Mouse (Mus musculus): ENCODE data around the gene Sipa1l3.

Gene Sipa1l3

DNA sequence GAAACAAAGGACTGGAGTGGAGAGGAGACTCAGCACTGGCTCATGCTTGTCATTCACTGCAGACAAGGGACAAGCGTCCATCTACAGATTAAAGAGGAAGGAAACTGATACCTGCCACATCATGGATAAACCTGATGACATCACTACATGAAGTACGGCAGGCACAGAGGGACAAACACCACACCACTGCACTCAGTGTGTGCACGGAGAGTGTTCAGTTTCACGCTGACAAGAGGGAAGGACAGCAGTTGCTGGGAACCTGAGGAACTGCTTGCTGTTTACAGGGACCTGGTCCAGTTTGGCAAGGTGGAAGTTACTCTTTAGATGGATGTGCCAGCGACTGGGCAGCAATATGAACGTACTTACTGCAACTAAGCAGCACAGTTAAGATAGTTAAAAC is 62.9 kb downstream of the Sipa1l3 start:
- Histone ChIP-seq H3K4me1 (replicated peaks; ENCODE audit: low read depth, low read length) (peaks cover 96% of the 10 kb centered on the region), H3K4me3 (replicated peaks; ENCODE audit: low read length) (peak overlapping the region; percentile 67), H3K36me3 (ENCODE audit: insufficient read depth, low read length) (peaks cover 7% of the 10 kb centered on the region), H3K27me3 (ENCODE audit: insufficient read depth, low read length) (no peaks in the 10 kb centered on the region), H3K9me3 (ENCODE audit: low read length) (no peaks in the 10 kb centered on the region)
- TF ChIP-seq POU5F1 (IDR thresholded peaks at IDR 0.05; ENCODE audit: borderline replicate concordance, low read length) = no peak
- TF ChIP-seq NANOG (IDR thresholded peaks at IDR 0.05; ENCODE audit: borderline replicate concordance, low read length) = no peak
- no peak for TF ChIP-seq CTCF (conservative IDR thresholded peaks at IDR 0.05; ENCODE audit: low read length)

DNA sequence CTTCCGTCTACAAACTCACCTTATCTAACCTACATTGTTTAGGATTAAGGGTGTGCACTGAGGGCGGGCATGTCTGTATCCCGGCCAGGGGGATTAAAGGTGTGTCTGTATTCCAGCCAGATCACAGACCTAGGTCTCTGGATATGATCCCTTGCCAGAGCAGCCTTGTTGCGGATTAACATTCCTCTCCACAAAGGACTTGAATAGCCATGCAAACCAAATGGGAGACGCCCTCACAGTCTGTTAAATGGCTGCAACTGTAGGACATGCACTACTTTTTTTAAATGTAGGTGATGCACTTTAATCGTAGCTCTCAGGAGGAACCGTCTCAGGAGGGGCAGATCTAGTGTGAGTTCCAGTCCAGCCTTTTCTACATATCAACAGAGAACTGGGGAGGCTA is 63.5 kb downstream of the Sipa1l3 start:
- Histone ChIP-seq H3K9me3 (ENCODE audit: low read length) (no peaks in the 10 kb centered on the region), H3K4me3 (replicated peaks; ENCODE audit: low read length) (peak overlapping the region; percentile 67), H3K4me1 (replicated peaks; ENCODE audit: low read depth, low read length) (peaks cover 97% of the 10 kb centered on the region), H3K36me3 (ENCODE audit: insufficient read depth, low read length) (peaks cover 7% of the 10 kb centered on the region; the same call in 1 of the 2 replicates), H3K27me3 (ENCODE audit: insufficient read depth, low read length) (no peaks in the 10 kb centered on the region)
- TF ChIP-seq POU5F1 (IDR thresholded peaks at IDR 0.05; ENCODE audit: borderline replicate concordance, low read length) (no peak), CTCF (conservative IDR thresholded peaks at IDR 0.05; ENCODE audit: low read length) (no peak), NANOG (IDR thresholded peaks at IDR 0.05; ENCODE audit: borderline replicate concordance, low read length) (no peak)

DNA sequence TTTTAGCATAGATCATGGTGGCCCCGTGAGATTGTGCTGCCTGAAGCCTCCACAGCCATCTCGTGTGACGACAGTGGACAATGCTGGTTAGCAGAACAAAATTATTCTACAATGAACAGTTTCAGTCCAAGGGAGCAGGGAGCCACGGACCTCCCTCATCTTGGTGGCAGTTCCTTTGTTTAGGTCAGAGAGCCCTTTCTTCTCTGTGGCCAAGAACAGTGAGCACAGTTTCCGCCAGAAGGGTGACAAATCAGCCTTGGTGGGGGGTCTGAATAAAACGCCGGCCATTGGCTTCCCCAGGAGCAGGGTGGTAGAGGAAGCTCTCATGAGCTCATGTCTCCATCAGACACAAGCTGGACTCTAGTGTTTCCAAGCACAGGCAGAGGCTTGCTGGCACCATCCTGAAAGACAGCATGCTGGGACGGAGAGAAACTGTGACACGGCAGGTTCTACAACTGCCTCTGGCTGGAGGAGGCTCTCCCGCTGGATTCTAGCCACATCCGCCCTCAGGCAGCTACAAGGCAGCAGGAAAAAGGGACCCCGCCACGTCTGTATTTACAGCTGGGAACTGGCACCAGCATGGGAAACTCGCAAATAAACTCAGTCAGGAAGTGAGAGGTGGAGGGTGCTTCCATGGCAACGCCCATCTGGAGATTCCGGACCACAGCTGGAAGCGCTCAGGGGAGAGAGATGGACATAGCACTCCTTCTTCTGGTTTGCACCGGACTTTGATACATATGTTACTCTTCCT is 65.3 kb downstream of the Sipa1l3 start:
- Histone ChIP-seq H3K27me3 (ENCODE audit: insufficient read depth, low read length) (no peaks in the 10 kb centered on the region), H3K4me1 (replicated peaks; ENCODE audit: low read depth, low read length) (peaks cover 98% of the 10 kb centered on the region), H3K4me3 (replicated peaks; ENCODE audit: low read length) (peak overlapping the region; percentile 58), H3K9me3 (ENCODE audit: low read length) (no peaks in the 10 kb centered on the region), H3K36me3 (ENCODE audit: insufficient read depth, low read length) (0 out of 2 replicates have a peak, but pooled peaks cover 10% of the 10 kb centered on the region)
- TF ChIP-seq POU5F1 (IDR thresholded peaks at IDR 0.05; ENCODE audit: borderline replicate concordance, low read length) (no peak), NANOG (IDR thresholded peaks at IDR 0.05; ENCODE audit: borderline replicate concordance, low read length) (no peak), CTCF (conservative IDR thresholded peaks at IDR 0.05; ENCODE audit: low read length) (no peak)

DNA sequence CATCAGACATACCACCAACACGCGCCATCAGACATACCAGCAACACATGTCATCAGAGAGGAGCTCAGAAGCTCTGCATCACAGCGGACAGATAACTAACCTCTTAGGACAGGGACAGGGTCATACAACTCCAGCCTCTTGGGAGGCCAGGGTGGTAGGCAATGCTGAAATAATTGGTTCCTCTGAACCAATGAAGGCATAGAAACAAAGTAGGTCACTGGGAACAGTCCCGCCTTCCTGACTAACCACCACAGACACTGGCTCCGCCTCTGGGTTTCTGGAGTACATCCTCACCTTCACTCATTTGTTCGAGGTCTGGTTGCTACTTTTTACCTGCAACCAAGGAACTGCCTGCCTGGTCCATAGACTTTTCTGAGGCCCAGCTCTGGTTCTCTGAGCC is 66.1 kb downstream of the Sipa1l3 start:
- Histone ChIP-seq H3K36me3 (ENCODE audit: insufficient read depth, low read length) (0 out of 2 replicates have a peak, but pooled peaks cover 10% of the 10 kb centered on the region), H3K9me3 (ENCODE audit: low read length) (no peaks in the 10 kb centered on the region), H3K4me3 (replicated peaks; ENCODE audit: low read length) (peak overlapping the region; percentile 58; the same call in 1 of the 2 replicates), H3K4me1 (replicated peaks; ENCODE audit: low read depth, low read length) (peaks cover 98% of the 10 kb centered on the region), H3K27me3 (ENCODE audit: insufficient read depth, low read length) (no peaks in the 10 kb centered on the region)
- TF ChIP-seq NANOG (IDR thresholded peaks at IDR 0.05; ENCODE audit: borderline replicate concordance, low read length) (no peak), POU5F1 (IDR thresholded peaks at IDR 0.05; ENCODE audit: borderline replicate concordance, low read length) (no peak), CTCF (conservative IDR thresholded peaks at IDR 0.05; ENCODE audit: low read length) (no peak)

- Histone ChIP-seq H3K4me3 (replicated peaks; ENCODE audit: low read length) (no peak overlapping the region), H3K27me3 (ENCODE audit: insufficient read depth, low read length) (no peaks in the 10 kb centered on the region), H3K9me3 (ENCODE audit: low read length) (no peaks in the 10 kb centered on the region), H3K36me3 (ENCODE audit: insufficient read depth, low read length) (0 out of 2 replicates have a peak, but pooled peaks cover 3% of the 10 kb centered on the region), H3K4me1 (replicated peaks; ENCODE audit: low read depth, low read length) (peaks cover 95% of the 10 kb centered on the region)
- TF ChIP-seq CTCF (conservative IDR thresholded peaks at IDR 0.05; ENCODE audit: low read length) (no peak), NANOG (IDR thresholded peaks at IDR 0.05; ENCODE audit: borderline replicate concordance, low read length) (no peak), POU5F1 (IDR thresholded peaks at IDR 0.05; ENCODE audit: borderline replicate concordance, low read length) (no peak)
Measured at GRCm38 (mm10) chr7:29450175-29450574, 68.3 kb downstream of the Sipa1l3 start.

GRCm38 (mm10) chr7:29448830-29449229 is 69.6 kb downstream of the Sipa1l3 start:
- H3K4me1 ChIP-seq (replicated peaks; ENCODE audit: low read depth, low read length) = peaks cover 97% of the 10 kb centered on the region
- H3K36me3 ChIP-seq (ENCODE audit: insufficient read depth, low read length) = peaks cover 3% of the 10 kb centered on the region; the same call in 1 of the 2 replicates
- H3K27me3 ChIP-seq (ENCODE audit: insufficient read depth, low read length) = no peaks in the 10 kb centered on the region
- no peaks in the 10 kb centered on the region for H3K9me3 ChIP-seq (ENCODE audit: low read length)
- no peak for TF ChIP-seq POU5F1 (IDR thresholded peaks at IDR 0.05; ENCODE audit: borderline replicate concordance, low read length)
- no peak for TF ChIP-seq NANOG (IDR thresholded peaks at IDR 0.05; ENCODE audit: borderline replicate concordance, low read length)
- no peak for TF ChIP-seq CTCF (conservative IDR thresholded peaks at IDR 0.05; ENCODE audit: low read length)
- 0 out of 2 replicates have a peak overlapping the region, but pooled peaks have one; percentile 27 for H3K4me3 ChIP-seq (replicated peaks; ENCODE audit: low read length)

DNA sequence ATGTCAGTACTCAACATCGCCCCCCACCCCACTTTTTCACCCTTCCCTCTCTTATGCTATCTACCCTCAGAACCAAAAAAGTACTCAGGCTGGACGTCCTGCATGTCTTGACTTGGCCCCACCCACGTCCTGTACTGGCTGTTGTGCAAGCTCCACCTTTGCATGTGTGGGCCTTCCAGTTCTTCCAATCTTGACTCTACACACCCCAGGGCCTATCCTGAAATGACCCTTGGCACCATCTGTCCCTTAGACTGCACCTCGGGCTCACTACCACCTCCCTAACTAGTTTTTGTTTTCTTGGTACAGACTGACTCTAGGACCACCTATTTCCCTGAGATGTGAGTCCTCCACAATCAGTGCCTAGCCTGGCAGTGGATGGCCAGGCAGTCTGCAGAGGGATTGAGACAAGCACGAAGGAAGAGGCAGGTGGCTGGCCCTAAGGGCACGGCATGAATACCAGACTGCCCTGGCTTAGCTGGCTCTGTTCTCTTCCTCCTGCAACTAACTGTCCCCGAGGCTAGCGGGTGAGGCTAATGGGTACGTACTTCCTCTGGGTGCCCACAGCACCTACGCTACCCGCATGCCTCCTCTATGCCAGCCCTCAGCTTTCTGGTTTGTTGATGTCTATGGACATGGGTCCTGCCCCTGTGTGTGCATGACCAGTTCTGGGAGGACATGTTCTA is 71.2 kb downstream of the Sipa1l3 start:
- Histone ChIP-seq H3K4me1 (replicated peaks; ENCODE audit: low read depth, low read length) (peaks cover 92% of the 10 kb centered on the region), H3K27me3 (ENCODE audit: insufficient read depth, low read length) (no peaks in the 10 kb centered on the region), H3K36me3 (ENCODE audit: insufficient read depth, low read length) (peaks cover 12% of the 10 kb centered on the region; the same call in 1 of the 2 replicates), H3K4me3 (replicated peaks; ENCODE audit: low read length) (0 out of 2 replicates have a peak overlapping the region, but pooled peaks have one; percentile 13), H3K9me3 (ENCODE audit: low read length) (no peaks in the 10 kb centered on the region)
- no peak for TF ChIP-seq NANOG (IDR thresholded peaks at IDR 0.05; ENCODE audit: borderline replicate concordance, low read length)
- TF ChIP-seq POU5F1 (IDR thresholded peaks at IDR 0.05; ENCODE audit: borderline replicate concordance, low read length) = no peak
- TF ChIP-seq CTCF (conservative IDR thresholded peaks at IDR 0.05; ENCODE audit: low read length) = no peak

DNA sequence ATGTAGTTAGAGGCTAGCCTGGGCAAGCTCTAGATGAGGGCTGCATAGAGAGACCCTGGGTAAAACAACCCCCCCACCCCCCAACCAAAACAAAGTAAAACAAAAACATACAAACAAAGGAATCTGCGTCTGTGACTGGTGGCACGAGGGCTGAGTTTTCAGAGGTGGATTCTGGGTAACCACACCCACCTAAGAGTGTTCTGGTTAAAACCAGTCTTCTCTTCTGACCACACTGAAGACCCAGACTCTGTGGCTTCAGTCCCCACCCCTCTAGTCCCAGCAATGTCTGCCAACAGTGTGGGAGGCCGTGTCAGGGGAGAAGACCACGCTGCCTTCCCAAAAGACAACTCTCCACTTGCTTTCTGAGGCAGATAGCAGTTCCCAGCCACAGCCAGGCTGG is 72.3 kb downstream of the Sipa1l3 start:
- Histone ChIP-seq H3K36me3 (ENCODE audit: insufficient read depth, low read length) (peaks cover 19% of the 10 kb centered on the region; the same call in 1 of the 2 replicates), H3K9me3 (ENCODE audit: low read length) (no peaks in the 10 kb centered on the region), H3K4me1 (replicated peaks; ENCODE audit: low read depth, low read length) (peaks cover 81% of the 10 kb centered on the region), H3K4me3 (replicated peaks; ENCODE audit: low read length) (0 out of 2 replicates have a peak overlapping the region, but pooled peaks have one; percentile 17), H3K27me3 (ENCODE audit: insufficient read depth, low read length) (no peaks in the 10 kb centered on the region)
- TF ChIP-seq POU5F1 (IDR thresholded peaks at IDR 0.05; ENCODE audit: borderline replicate concordance, low read length) (no peak), CTCF (conservative IDR thresholded peaks at IDR 0.05; ENCODE audit: low read length) (no peak), NANOG (IDR thresholded peaks at IDR 0.05; ENCODE audit: borderline replicate concordance, low read length) (no peak)

All from E14TG2a.4 (cell line).